Mouse (Mus musculus) embryonic fibroblast, embryonic 13.5 days (primary cell): ENCODE measurements around the gene Prtg.
A peak's percentile ranks its signal among the peaks of the same experiment; 100 is the strongest.

Experiments
- CTCF ChIP-seq: IDR thresholded peaks from 2 replicates; pipeline ENCODE4 v1.5.1; 2011; ENCODE audit warnings: mild to moderate bottlenecking, control low read depth, low read length, moderate library complexity, borderline replicate concordance; ENCODE audit not compliant: insufficient read depth
- POLR2A ChIP-seq: IDR thresholded peaks from 2 replicates; pipeline ENCODE4 v1.6.1; 2011; ENCODE audit warnings: low read depth, mild to moderate bottlenecking, control low read depth, low read length, moderate library complexity

- TF ChIP-seq CTCF = no peak
- peak; percentile 27; the same call in 1 of the 2 replicates for TF ChIP-seq POLR2A
Observed at GRCm38 (mm10) chr9:72790530-72791212, 16.0 kb upstream of the Prtg start.
